Comparison of ENCODE assay signal across 20 mouse cellular contexts in genomic region chr16:66959146-66959545, GRCm38 (mm10).
"Had no signal": no experiment of that assay in that cellular context is flagged by ENCODE, and none has a peak within 500 bp of the region (broad histone marks: within the 10 kb centered on the region; RNA-seq: fewer than 3 reads in every experiment).

No protein-coding gene starts in this region.

- H3K9ac ChIP-seq: limb, embryonic 13.5 days; liver, embryonic 12.5 days; liver, embryonic 15.5 days; midbrain, embryonic 12.5 days; neural tube, embryonic 13.5 days; stomach, embryonic 15.5 days had no signal

- H3K4me2 ChIP-seq: limb, embryonic 13.5 days; liver, embryonic 12.5 days; liver, embryonic 15.5 days; midbrain, embryonic 12.5 days; neural tube, embryonic 13.5 days; stomach, embryonic 15.5 days had no signal

- H3K4me1 ChIP-seq: limb, embryonic 13.5 days; liver, embryonic 12.5 days; liver, embryonic 15.5 days; midbrain, embryonic 12.5 days; neural tube, embryonic 13.5 days; stomach, embryonic 15.5 days had no signal

- ATAC-seq: liver, embryonic 12.5 days; midbrain, embryonic 16.5 days had no signal

- H3K27me3 ChIP-seq: limb, embryonic 13.5 days; liver, embryonic 12.5 days; liver, embryonic 15.5 days; midbrain, embryonic 12.5 days; neural tube, embryonic 13.5 days; stomach, embryonic 15.5 days had no signal

- H3K4me3 ChIP-seq: limb, embryonic 10.5 days; limb, embryonic 13.5 days; liver, embryonic 12.5 days; liver, embryonic 15.5 days; midbrain, embryonic 12.5 days; myocyte; neural tube, embryonic 13.5 days; stomach, embryonic 15.5 days had no signal

- DNase-seq: kidney, adult 2 months; kidney, postnatal 25 days; liver; lung, adult 18-20 months; lung, postnatal 14 days; lung, postnatal 4 days; retina, postnatal 1 day; right cerebral cortex, postnatal 25 days; spleen, adult 18-20 months; thymus, postnatal 25 days had no signal

- H3K27ac ChIP-seq: kidney, postnatal 0 days; limb, embryonic 10.5 days; limb, embryonic 13.5 days; liver, embryonic 12.5 days; liver, embryonic 15.5 days; midbrain, embryonic 12.5 days; neural tube, embryonic 13.5 days; stomach, embryonic 15.5 days had no signal

- H3K9me3 ChIP-seq: limb, embryonic 10.5 days; limb, embryonic 13.5 days; liver, embryonic 12.5 days; liver, embryonic 15.5 days; midbrain, embryonic 12.5 days; neural tube, embryonic 13.5 days; stomach, embryonic 15.5 days had no signal

- H3K36me3 ChIP-seq: limb, embryonic 10.5 days; limb, embryonic 13.5 days; liver, embryonic 12.5 days; liver, embryonic 15.5 days; midbrain, embryonic 12.5 days; neural tube, embryonic 13.5 days; stomach, embryonic 15.5 days had no signal
